Mouse (Mus musculus) limb, embryonic 10.5 days (tissue): ENCODE measurements around the gene Arhgap30. TPM values are rescaled to one million over a fixed set of nuclear protein-coding genes. Genes with fewer than 3 reads are reported as not detected.

Source experiments
- polyA plus RNA-seq: library from polyadenylated mRNA; unstranded; fragments of >200 nt; fragmentation: Nextera tagmentation; extraction: Ambion mirVana; gene quantifications from 2 replicates; pipeline ENCODE4 v1.2.1, GENCODE M21; 2016

Arhgap30 gene
- polyA plus RNA-seq, 1 experiment from 2014 or later, result 0.69 TPM

Other genes with a start within 250 kb of the Arhgap30 start
- 250 and 257 TPM in 2 replicates for gene Sdhc, start 238.4 kb upstream of the Arhgap30 start, polyA plus RNA-seq
- 0.44 TPM in 1 of 2 replicates, not detected in the other for gene Mpz, start 238.2 kb upstream of the Arhgap30 start, polyA plus RNA-seq
- gene Pcp4l1, start 192.7 kb upstream of the Arhgap30 start, polyA plus RNA-seq, result 1.7 and 1.9 TPM in 2 replicates
- 0.23 and 0.34 TPM in 2 replicates for gene Nr1i3, start 175.0 kb upstream of the Arhgap30 start, polyA plus RNA-seq
- 32.2 and 32.5 TPM in 2 replicates for gene Tomm40l, start 166.4 kb upstream of the Arhgap30 start, polyA plus RNA-seq
- 1.9 and 2.6 TPM in 2 replicates for gene Apoa2, start 163.9 kb upstream of the Arhgap30 start, polyA plus RNA-seq
- 6.4 and 10.7 TPM in 2 replicates for gene Fcer1g, start 154.6 kb upstream of the Arhgap30 start, polyA plus RNA-seq
- gene Adamts4, start 138.5 kb upstream of the Arhgap30 start, polyA plus RNA-seq, result 7.3 and 10.5 TPM in 2 replicates
- 308 and 312 TPM in 2 replicates for gene Ndufs2, start 137.6 kb upstream of the Arhgap30 start, polyA plus RNA-seq
- 69.0 and 75.1 TPM in 2 replicates for gene B4galt3, start 118.6 kb upstream of the Arhgap30 start, polyA plus RNA-seq
- gene Ppox, start 107.8 kb upstream of the Arhgap30 start, polyA plus RNA-seq, result 48.4 and 62.3 TPM in 2 replicates
- 107 and 125 TPM in 2 replicates for gene Usp21, start 101.0 kb upstream of the Arhgap30 start, polyA plus RNA-seq
- 99.6 and 101 TPM in 2 replicates for gene Ufc1, start 93.9 kb upstream of the Arhgap30 start, polyA plus RNA-seq
- 44.3 and 50.5 TPM in 2 replicates for gene Dedd, start 59.8 kb upstream of the Arhgap30 start, polyA plus RNA-seq
- gene Nit1, start 43.3 kb upstream of the Arhgap30 start, polyA plus RNA-seq, result 32.8 and 36.3 TPM in 2 replicates
- gene Pfdn2, start 43.3 kb upstream of the Arhgap30 start, polyA plus RNA-seq, result 149 TPM in 2 replicates
- 1.6 and 2.4 TPM in 2 replicates for gene Klhdc9, start 28.2 kb upstream of the Arhgap30 start, polyA plus RNA-seq
- gene Nectin4, start 18.9 kb upstream of the Arhgap30 start, polyA plus RNA-seq, result 3.4 and 4.8 TPM in 2 replicates
- gene Usf1, start 22.4 kb downstream of the Arhgap30 start, polyA plus RNA-seq, result 119 and 127 TPM in 2 replicates
- gene Tstd1, start 29.9 kb downstream of the Arhgap30 start, polyA plus RNA-seq, result 6.2 and 7.5 TPM in 2 replicates
- gene F11r, start 48.6 kb downstream of the Arhgap30 start, polyA plus RNA-seq, result 34.7 and 38.2 TPM in 2 replicates
- gene Alyref2, start 114.5 kb downstream of the Arhgap30 start, polyA plus RNA-seq, result 6.5 and 8.6 TPM in 2 replicates
- gene Itln1, start 146.3 kb downstream of the Arhgap30 start, polyA plus RNA-seq, result not detected in 2 replicates
- not detected in 2 replicates for gene Cd244a, start 170.2 kb downstream of the Arhgap30 start, polyA plus RNA-seq
- gene Ly9, start 218.5 kb downstream of the Arhgap30 start, polyA plus RNA-seq, result not detected in 2 replicates